Mouse (Mus musculus): ENCODE results near the gene Stt3b.

Stt3b gene

DNA sequence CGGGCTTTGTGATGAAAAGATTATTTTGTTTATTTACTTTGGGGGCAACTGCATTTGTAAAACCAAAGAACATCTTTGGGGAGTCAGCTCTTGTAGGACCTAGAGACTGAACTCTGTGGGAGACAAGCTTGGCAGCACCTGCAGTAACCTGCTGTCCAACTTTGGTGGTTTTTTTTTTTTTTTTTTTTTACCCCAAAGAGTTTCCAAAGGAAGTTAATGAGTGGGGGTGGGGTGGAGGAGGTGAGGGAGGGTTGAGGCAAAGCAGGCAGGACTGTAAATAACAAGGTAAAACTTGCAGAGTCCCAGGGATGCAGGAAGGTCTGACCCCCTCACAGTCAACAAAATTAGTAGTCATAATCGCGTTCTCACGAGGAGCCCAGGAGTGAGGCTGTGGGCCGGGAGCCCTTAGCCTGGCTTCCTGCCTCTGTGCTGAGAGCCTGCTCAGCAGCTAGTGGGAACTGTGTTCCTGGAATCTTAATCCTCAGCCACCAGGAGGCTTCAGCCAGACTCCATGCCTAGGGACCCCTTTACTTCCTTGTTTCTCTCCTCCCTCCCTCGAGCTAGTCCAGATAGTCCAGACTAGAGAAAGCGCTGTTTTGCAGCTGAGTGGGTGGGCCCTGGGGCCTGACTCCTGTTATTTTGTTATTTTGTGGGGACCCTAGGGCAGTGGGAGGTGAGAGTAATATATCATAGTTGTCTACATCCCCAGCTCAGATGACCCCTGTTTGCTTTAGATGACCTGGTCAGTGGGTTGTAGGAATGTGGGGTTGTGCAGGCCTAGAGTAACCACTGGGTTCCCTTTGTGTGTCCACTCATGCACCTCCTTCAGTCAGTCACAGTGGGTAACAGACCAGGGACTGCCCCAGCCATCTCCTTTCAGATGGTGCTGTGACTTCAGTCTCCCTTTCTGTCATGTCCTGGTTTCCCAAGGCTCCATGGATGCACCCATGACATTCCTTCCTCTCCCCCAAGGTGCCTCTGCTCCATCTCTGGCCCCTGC lies 95.3 kb downstream of the Stt3b start:
- no peak for DNase-seq (ENCODE audit: low spot score)

DNA sequence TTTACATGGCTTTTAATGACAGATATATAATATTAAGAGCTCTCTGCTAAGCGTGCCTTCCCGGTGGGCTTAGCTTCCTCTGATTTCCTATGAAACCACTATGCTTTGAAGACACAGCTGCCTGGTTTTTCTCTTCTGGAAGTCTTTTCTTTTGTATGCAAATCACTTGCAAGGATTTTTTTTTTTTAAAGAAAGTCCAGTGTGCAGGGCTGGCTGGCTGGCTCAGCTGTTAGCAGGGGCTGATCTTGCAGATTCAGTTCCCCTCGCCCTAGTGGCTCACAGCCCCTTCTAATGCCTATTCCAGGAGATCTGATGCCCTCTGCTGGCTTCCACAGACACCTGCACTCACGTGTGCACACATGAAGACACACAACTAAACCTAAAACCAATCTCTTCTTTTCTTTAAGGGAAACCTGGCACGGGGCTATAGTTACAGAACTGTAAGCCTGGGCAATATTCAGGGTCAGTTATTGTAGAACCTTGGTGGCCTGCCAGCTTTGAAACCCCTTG lies 96.4 kb downstream of the Stt3b start:
- DNase-seq (ENCODE audit: low spot score), result no peak

DNA sequence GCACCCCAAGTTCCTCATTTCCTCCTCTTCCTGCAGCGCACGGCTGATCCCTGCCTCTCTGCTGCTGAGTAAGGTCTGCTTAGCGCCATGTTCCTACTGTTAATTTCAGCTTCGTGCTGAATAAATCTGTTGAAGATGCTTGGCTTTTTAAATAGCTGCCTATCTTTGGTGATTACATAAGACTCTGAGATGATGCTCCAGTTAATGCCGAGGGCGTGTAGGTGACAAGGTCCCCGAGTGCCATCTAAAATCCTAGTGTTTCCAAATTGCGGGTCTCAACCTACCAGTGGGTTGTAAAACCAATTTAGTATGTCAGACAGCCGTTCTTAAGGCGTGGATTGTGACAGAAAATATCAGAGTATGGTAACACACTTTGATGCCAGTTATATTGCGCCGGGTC lies 99.7 kb downstream of the Stt3b start:
- DNase-seq (ENCODE audit: low spot score), result no peak

- no peak for DNase-seq (ENCODE audit: low spot score)
Observed at GRCm38 (mm10) chr9:115209737-115210136, 100.5 kb downstream of the Stt3b start.

- DNase-seq (ENCODE audit: low spot score), result no peak
Observed at GRCm38 (mm10) chr9:115206219-115206618, 104.0 kb downstream of the Stt3b start.

- DNase-seq (ENCODE audit: low spot score), result peak; percentile 53
Observed at GRCm38 (mm10) chr9:115205491-115205890, 104.7 kb downstream of the Stt3b start.

- DNase-seq (ENCODE audit: low spot score), result no peak
Observed at GRCm38 (mm10) chr9:115203136-115203535, 107.1 kb downstream of the Stt3b start.

GRCm38 (mm10) chr9:115201264-115201663 lies 109.0 kb downstream of the Stt3b start:
- no peak for DNase-seq (ENCODE audit: low spot score)

DNA sequence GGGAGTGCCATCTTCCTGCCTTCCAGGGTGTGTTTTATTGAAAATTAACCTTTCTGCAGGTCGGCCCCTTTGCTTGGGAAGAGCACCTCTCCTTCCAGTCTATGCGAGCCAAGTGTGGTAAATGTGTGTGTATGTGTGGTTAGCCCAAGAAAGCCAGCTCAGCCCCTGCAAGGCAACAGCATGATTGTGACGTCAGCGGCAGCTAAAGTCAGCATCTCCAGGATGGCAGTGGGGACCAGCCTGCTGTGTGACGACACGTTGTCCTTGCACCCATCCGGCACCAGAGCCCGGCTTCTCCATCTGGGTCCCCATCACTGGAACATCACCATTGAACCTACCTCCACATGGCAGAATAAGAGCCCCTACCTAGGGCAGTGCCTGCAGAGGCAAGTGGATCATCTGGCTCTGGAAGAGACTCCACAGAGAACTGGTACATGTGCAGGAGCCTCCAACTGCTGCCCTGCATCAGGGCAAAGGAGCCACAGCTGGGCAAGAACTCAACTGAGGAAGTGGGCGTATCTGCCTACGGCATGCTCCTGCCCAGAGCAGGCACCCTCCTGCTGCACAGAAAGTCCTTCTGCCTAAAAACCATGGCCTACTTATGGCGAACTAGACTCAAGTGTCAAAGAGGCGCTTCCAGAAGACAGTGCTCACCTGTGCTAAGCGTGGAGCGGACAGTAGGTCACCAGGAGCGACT lies 109.9 kb downstream of the Stt3b start:
- DNase-seq (ENCODE audit: low spot score), result no peak

- peak; percentile 66 for DNase-seq (ENCODE audit: low spot score)
Observed at GRCm38 (mm10) chr9:115197082-115197481, 113.1 kb downstream of the Stt3b start.

- no peak for DNase-seq (ENCODE audit: low spot score)
Observed at GRCm38 (mm10) chr9:115192890-115193289, 117.3 kb downstream of the Stt3b start.
